Mouse (Mus musculus) MEL (cell line): ENCODE measurements around the gene Unc5b.

Experiments
- CTCF ChIP-seq, 3 experiments: IDR thresholded peaks in 2 of 3; conservative IDR thresholded peaks in 1 of 3; 2 replicates each; pipeline ENCODE4 v1.5.1; 2011 to 2012; ENCODE audit warnings: low read length in 3 of 3, low read depth in 2 of 3, mild to moderate bottlenecking in 2 of 3, improper control_type of control experiment in 1 of 3, inconsistent platforms in 1 of 3, mixed read lengths in 1 of 3, moderate library complexity in 1 of 3; ENCODE audit not compliant: control insufficient read depth in 1 of 3, insufficient read depth in 1 of 3, poor library complexity in 1 of 3, severe bottlenecking in 1 of 3
- EP300 ChIP-seq, 2 experiments: IDR thresholded peaks; 2 replicates each; pipeline ENCODE4 v1.6.1; 2011; ENCODE audit warnings: improper control_type of control experiment in 2 of 2, low read length in 2 of 2, low read depth in 1 of 2, mild to moderate bottlenecking in 1 of 2
- GABPA ChIP-seq: IDR thresholded peaks from 2 replicates; pipeline ENCODE4 v1.6.1; 2012; ENCODE audit warnings: low read depth, mild to moderate bottlenecking, inconsistent platforms, low read length, improper control_type of control experiment, moderate library complexity
- GATA1 ChIP-seq: IDR thresholded peaks from 2 replicates; pipeline ENCODE4 v1.6.1; 2011; ENCODE audit warnings: low read depth, low read length, improper control_type of control experiment
- HCFC1 ChIP-seq: IDR thresholded peaks from 2 replicates; pipeline ENCODE4 v1.6.1; 2012; ENCODE audit warnings: low read depth, mild to moderate bottlenecking, inconsistent platforms, low read length, improper control_type of control experiment, moderate library complexity
- JUND ChIP-seq: IDR thresholded peaks from 2 replicates; pipeline ENCODE4 v1.6.1; 2011; ENCODE audit warnings: low read depth, mild to moderate bottlenecking, improper control_type of control experiment, low read length
- MAFK ChIP-seq: IDR thresholded peaks from 2 replicates; pipeline ENCODE4 v1.6.1; 2011; ENCODE audit warnings: low read depth, mild to moderate bottlenecking, low read length, improper control_type of control experiment, borderline replicate concordance
- NELFE ChIP-seq: IDR thresholded peaks from 2 replicates; pipeline ENCODE4 v1.6.1; 2011; ENCODE audit warnings: low read depth, low read length, improper control_type of control experiment
- POLR2A ChIP-seq, 2 experiments: IDR thresholded peaks; 2 replicates each; pipeline ENCODE4 v1.6.1; 2011 to 2012; ENCODE audit warnings: low read length in 2 of 2, mild to moderate bottlenecking in 2 of 2, control low read depth in 1 of 2, improper control_type of control experiment in 1 of 2, low read depth in 1 of 2, moderate library complexity in 1 of 2; ENCODE audit not compliant: control insufficient read depth in 1 of 2, insufficient read depth in 1 of 2, poor library complexity in 1 of 2
- TBP ChIP-seq: IDR thresholded peaks from 2 replicates; pipeline ENCODE4 v1.8.0; 2011; ENCODE audit warnings: low read depth, low read length, improper control_type of control experiment
- TCF12 ChIP-seq: IDR thresholded peaks from 2 replicates; pipeline ENCODE4 v1.6.1; 2014; ENCODE audit warnings: low read depth, mild to moderate bottlenecking, inconsistent platforms, low read length, improper control_type of control experiment, moderate library complexity

DNA sequence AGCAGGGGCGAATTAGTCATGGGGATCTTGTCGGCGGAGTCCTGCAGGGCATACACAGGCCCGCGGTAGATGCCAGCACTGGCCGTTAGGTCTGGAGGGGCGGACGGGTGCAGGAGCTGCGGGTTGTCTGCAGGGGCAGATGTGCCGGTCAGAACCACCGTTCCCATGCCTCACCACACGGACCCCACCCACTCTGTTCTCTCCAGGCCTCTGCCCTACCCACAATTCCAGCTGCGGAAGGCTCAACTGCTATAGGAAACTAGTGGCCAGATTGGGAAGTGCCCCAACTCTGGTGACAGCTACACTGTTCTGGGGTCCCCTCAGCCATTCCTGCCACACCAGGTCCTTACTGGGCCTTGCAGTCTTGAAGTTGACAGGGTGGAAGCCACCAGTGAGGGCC is 56.8 kb downstream of the Unc5b start:
- TF ChIP-seq POLR2A (IDR thresholded peaks at IDR 0.05; ENCODE audit: control insufficient read depth in 1 of 2, insufficient read depth in 1 of 2, low read depth in 1 of 2, low read length in 2 of 2, poor library complexity in 1 of 2) (no peak), HCFC1 (no peak), GATA1 (no peak), GABPA (no peak), CTCF (IDR thresholded peaks at IDR 0.05 in 2 of 3, conservative IDR thresholded peaks at IDR 0.05 in 1 of 3; ENCODE audit: control insufficient read depth in 1 of 3, insufficient read depth in 1 of 3, low read depth in 2 of 3, low read length in 3 of 3, poor library complexity in 1 of 3, severe bottlenecking in 1 of 3) (no peak), MAFK (no peak), EP300 (IDR thresholded peaks at IDR 0.05; ENCODE audit: low read depth in 1 of 2, low read length in 2 of 2) (no peak), NELFE (no peak), TBP (no peak), TCF12 (no peak), JUND (no peak)
